Mouse (Mus musculus): Measurements from ENCODE around the gene Sh3gl3.
A peak's percentile ranks its signal among the peaks of the same experiment; 100 is the strongest.

The Sh3gl3 gene

DNA sequence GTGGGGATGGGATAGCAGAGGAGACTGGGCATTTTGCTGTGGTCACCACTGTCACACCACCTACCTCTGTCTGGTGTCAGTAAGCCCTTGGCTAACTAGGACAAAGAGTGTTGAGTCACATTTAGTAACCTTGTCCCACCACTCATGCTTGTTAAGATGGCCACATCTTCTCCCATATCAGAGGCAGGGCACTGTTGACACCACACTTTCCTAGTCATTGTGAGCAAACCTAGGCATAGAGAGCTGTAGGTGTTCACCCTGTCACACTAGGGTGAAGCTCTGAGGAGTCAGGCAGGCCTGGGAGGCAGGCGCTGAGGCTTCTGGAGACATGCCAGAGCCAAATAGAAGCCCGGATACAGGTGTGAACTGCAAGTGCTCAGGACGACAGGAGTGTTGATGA is at the start of gene Sh3gl3:
TSS of gene Sh3gl3 (plus strand) at position 301 of the 400 bp plus-strand sequence.
- DNase-seq (ENCODE audit: extremely low read depth, insufficient read length, low spot score) = no peak

DNA sequence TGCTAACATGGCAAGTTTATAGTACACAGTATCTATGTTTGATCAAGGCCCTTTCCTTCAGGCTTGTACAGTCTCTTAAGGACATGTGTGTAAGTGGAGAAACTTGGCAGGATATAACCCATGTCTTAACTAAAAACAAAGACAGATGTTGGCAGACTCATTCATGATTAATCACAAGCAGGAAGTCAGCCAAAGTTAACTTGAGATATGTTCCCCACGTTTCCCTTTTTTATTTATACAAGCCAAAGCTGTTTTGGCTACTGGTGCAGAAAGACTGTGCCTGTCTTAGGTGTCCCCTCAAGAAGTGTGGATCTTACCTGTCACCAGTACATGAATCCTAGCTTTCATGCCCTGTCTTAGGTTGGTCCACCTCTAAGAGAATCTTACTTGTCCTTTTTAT is 35.4 kb upstream of the Sh3gl3 start:
- peak; percentile 25 for DNase-seq (ENCODE audit: extremely low read depth, insufficient read length, low spot score)

DNA sequence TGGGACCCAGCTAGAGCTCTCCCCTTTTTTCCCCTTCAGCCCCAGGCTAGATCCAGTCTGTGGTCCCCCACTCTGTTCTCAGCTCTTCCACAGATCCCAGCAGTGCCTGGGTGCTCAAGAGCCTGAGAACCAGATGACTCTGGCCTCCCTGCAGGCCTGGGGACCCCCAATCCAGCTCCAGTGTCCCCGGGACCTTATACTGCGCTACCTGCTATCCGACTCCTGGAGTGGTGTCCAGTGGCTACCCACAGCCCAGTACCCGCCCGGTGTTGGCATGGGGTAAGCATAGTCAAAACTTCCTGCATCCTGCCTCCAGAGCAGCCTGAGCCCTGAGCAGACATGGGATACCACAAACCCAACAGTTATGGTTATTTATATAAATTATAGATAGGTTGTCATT is 26.5 kb upstream of the Sh3gl3 start:
- no peak for DNase-seq (ENCODE audit: extremely low read depth, insufficient read length, low spot score)

DNA sequence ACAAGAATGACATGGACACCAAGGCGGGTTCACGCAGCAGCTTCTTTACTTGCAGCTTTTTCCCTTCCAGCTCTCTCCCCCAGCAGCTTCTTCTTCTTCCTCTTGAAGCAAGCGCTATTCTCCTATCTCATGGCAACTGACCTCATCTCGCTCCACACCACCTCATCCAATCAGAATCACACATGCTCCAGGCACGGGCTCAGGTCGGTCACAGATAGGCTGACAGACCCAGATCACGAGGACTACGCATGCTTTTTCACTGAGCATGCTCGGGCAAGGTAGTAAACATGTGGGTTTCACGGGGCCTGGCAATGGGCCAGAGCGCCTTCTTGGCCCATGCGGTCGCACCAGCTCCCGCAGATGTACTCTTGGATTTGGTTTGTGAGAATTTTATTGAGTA is 9.0 kb upstream of the Sh3gl3 start:
- peak; percentile 77 for DNase-seq (ENCODE audit: extremely low read depth, insufficient read length, low spot score)

DNA sequence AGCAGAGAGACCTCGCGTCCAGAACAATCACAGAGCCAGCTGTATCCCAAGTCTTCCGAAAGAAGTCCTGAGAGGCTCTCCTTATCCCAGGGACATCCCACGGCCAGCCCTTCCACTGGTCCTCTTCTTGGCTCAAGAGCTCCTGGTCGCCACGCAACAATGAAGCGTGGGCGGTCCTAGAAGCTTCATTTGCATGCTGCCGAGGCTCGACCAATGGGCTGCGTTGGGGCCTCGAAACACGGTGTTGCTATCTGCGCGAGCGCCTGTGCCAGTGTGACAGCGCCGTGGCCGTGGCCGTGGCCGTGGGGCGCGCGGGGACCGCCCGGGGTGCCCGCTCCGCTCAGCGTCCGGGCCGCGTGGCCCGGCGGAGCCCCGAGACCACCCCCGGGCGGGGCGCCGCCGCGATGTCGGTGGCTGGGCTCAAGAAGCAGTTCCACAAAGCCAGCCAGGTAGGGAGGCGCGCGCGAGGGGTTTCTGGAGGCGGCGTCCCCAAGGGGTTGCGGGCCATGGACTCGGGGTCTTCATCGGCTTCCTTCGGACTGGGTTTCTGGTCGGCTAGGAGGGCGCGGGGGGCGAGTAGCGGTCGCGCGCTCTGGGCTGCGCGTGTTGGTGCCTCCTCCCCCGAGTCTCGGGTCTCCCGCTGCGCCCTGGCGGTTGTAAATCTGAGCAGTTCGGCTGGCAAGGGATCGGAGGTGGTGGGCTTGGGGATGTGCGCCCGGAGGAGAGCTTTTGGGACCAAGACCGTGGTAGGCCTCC is 1.1 kb downstream of the Sh3gl3 start:
- no peak for DNase-seq (ENCODE audit: extremely low read depth, insufficient read length, low spot score)

DNA sequence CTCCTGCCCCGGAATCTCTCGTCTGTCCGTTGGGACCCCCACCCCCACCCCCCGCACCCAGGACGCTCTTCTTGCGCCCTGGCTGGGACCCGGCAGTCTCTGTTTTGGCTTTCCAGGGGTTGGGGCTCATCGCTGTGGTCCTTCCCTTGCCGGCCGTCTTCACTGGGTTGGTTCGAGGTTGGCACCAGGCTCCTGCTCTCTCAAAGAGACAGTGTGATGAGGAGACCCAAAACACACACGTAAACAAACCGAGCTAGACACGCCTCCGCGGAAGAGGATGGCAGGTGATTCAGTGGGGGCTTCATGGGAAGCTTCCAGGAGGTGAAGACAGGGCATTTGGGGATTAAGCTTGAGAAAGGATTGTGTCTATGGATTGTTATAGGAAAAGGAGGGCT is 1.7 kb downstream of the Sh3gl3 start:
- DNase-seq (ENCODE audit: extremely low read depth, insufficient read length, low spot score) = no peak

DNA sequence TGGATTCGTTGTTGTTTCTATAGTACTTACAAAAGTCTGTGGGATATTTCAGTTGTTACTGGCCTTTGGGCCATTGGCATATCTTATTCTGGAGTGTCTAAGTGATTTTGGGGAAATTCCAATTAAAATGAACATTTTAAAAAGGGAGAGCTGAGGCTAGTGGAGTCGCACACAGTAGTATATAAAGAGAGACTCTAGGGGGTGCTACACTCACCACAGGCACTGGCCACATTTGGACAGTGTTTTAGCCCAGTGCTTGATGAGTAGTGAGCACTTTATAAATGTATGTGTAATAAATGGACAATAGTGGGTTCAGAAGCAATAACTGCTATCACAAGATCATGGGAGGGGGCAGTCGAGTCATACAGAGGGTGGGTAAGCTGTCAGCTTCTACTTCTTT is 2.6 kb downstream of the Sh3gl3 start:
- no peak for DNase-seq (ENCODE audit: extremely low read depth, insufficient read length, low spot score)

DNA sequence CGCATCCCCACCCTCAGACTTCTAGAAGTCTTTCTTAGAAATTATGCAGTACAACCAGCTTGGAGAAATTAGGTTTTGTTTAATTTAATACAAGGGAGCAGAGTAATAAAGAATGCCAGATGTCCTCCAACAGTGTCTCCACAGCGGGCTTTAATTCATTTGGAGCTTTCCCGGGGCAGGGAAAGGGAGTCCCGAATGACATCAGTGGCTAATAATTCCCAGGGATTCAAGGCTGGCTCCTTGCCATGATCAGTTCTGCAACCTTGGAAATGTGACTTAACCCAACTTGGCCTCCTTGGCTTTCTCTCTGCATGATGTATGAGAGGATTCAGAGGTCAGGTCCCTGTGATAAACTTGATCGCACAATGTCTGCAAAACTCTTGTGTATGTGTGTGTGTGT is 3.7 kb downstream of the Sh3gl3 start:
- no peak for DNase-seq (ENCODE audit: extremely low read depth, insufficient read length, low spot score)

DNA sequence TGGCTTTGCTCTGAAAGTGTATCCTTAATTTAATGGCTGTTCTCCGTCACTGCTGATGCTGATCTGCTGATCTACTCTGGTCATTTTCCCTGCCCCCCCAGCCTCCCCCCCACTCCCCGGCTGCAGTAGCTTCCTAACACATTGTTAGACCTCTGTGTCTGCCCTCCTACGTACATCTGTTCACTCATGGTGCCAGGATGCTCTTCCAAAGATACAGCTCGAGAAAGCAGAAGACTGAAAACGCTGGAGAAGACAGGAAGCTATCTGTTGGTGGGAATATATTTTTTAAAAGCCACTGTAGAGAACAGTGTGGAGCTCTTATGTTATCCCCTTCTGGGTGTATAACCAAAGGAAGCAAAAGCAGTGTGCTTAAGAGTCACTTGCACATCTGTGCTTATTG is 7.3 kb downstream of the Sh3gl3 start:
- DNase-seq (ENCODE audit: extremely low read depth, insufficient read length, low spot score) = no peak

DNA sequence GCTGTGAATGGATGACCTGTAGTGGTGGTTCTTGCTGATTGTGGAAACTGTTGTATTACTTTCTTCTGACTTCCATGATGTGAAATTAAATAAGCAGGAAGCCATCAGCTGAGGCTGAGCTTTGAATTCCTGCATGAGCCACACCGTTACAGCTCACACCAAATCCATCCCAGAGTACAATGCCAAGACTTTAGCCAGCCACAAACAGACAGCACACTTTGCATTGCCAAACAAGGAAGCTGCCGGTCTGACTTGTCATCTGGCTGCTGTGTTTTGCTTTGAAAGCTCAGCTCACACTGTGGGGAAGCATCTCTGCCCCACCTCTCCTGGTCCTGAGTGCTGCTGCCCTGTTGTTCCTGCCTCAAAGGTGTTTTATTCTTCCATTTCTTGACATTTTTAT is 9.1 kb downstream of the Sh3gl3 start:
- no peak for DNase-seq (ENCODE audit: extremely low read depth, insufficient read length, low spot score)

DNA sequence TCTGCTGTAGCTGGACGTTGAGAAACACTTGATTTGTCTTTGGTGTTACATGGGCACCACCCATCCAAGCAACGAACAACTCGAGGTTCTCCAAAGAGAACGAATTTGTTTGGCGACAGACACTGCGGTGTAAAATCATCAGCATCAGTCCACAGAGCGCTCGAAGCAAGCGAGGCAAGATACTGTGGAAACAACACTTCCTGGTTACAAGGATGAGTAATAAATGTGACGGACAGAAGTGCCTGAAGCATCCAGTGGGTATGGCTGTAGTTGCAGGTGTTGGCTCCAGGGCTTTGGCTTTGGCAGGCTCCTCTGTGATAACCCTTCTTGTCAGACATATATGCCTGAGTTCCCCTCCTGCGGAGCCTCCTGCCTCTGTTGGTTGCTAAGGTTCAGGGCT is 18.0 kb downstream of the Sh3gl3 start:
- no peak for DNase-seq (ENCODE audit: extremely low read depth, insufficient read length, low spot score)

DNA sequence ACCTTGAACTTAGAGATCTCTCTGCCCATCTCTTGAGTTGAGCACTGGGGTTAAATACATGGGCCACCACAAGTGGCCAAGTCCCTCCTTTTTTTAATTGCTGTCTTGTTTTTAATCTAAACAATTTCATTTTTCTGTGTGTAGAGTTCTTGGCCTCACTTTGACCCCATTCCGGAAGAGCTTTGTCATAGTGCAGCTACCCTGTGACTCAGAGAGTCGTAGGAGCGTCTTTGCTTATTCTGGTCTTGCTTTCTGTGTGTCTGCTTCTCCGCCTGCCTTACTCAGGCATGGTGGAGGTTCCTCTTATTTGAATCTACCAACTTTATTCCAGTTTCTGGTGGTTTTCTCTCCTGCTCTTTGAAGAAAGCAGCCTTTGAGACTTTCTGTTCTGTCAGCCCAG is 18.9 kb downstream of the Sh3gl3 start:
- DNase-seq (ENCODE audit: extremely low read depth, insufficient read length, low spot score) = no peak

DNA sequence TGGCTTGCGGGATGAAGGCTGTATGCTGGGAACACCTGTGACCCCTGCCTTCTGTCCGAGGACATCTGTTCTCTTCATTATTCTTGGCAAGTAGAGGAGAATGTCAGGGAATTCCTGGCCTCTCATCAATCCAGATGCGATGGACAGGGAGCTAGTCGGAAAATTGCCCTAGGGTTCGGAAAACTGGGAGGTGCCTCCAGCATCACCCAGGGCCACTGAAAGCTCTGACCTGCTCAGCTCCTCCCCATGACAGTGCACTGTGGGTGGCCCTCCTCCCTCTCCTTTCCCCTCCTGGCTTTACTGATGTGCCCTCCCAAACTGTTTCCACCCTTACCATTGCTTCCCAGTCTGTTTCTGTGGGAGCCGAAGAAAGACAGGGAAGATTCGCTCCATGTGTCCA is 29.5 kb downstream of the Sh3gl3 start:
- no peak for DNase-seq (ENCODE audit: extremely low read depth, insufficient read length, low spot score)

DNA sequence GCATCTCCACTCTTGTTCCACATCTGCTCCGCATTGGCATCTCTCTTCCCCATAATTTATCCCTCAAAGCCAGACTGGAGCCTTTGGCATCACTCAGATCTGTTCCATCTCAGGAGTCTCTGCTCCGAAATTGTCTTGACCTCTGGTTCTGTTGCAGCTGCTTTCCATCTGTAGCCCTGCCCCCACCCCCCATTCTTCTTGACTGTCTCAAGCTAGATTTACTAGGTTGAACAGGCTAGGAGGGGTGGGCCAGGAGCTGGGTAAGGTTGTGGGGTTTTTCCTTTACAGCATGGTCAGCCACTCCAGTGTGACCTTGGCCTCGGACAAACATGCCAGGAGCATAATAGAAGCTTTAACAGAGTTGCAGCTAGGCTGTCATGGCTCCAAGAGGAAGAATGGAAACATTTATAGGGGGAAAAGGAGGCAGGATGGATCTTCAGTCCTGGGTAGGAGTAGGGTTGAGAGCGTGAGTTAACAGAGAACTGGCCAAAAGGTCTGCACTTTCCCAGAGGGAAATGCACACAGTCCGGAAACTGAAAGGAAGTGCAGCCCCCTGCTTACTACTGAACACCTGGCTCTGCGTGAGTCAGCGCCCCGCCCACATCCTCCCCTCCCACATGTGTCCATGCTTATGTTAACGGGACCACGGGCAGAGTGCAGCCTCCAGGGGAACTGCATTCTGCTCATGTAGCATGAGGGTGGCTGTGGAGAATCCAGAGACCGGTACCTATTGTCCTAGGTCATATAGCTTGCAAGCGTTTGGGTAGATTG is 30.6 kb downstream of the Sh3gl3 start:
- no peak for DNase-seq (ENCODE audit: extremely low read depth, insufficient read length, low spot score)

DNA sequence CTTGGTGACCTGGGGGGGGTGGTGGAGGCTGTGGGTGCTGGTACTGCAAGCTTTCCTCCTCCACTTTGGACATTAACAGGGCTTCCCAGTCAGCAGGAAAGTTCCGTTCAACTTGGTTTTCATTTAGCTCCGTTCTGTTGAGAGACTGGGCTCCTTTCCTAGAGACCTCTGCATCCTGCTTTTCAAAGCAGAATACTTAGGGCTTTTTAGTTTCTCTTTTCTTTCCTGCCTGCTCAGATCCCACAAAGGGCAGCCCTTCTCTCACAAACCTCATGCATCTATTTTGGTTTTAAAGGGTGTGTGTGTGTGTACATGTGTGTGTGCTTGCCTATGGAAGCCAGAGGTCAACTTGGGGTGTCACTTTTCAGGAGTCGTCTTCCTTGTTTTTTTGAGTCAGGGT is 31.3 kb downstream of the Sh3gl3 start:
- no peak for DNase-seq (ENCODE audit: extremely low read depth, insufficient read length, low spot score)

DNA sequence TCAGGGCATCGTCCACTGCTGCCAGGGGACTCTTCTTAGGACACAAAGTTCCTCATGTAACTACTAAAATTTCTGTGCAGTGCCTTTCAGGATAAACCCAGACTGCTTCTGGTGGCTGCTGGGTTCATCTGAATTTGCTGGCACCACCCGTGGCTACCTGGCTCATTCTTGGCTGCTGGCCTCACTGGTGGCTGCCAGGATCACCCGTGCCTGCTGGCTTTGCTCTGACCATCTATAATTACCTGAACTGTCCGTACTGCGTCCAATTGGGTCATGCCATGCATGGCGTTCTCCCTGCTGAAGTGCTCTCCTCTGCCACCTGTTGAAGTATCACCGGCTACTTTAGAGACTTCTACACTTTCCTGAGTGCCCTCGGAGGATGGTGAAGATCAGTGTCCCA is 33.1 kb downstream of the Sh3gl3 start:
- DNase-seq (ENCODE audit: extremely low read depth, insufficient read length, low spot score) = no peak

DNA sequence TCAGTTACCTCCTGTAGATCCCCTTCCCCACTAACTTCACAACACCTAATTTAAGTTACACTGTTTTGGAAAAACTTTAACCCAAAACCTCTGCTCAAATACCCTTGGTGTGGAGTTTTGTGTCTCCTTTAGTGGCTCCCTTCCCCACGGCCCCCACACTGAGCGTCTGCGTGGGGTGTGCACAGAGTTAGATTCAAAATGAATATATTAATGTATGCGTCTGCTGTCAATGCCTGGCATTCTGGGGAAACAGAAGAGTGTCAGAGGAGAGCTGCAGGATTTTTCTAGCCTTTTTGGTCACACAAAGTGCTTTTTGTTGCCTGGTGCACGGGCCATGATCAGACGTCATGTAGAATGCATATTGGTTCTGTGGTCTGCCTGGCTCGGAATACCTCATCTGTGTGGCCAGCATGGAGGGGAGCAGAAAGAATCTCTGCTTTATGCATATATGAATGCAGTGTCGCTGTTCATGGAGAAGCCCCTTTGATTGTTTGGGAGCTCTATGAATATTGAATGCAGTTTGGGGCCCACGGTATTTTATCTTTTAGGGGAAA is 47.8 kb downstream of the Sh3gl3 start:
- DNase-seq (ENCODE audit: extremely low read depth, insufficient read length, low spot score) = no peak

DNA sequence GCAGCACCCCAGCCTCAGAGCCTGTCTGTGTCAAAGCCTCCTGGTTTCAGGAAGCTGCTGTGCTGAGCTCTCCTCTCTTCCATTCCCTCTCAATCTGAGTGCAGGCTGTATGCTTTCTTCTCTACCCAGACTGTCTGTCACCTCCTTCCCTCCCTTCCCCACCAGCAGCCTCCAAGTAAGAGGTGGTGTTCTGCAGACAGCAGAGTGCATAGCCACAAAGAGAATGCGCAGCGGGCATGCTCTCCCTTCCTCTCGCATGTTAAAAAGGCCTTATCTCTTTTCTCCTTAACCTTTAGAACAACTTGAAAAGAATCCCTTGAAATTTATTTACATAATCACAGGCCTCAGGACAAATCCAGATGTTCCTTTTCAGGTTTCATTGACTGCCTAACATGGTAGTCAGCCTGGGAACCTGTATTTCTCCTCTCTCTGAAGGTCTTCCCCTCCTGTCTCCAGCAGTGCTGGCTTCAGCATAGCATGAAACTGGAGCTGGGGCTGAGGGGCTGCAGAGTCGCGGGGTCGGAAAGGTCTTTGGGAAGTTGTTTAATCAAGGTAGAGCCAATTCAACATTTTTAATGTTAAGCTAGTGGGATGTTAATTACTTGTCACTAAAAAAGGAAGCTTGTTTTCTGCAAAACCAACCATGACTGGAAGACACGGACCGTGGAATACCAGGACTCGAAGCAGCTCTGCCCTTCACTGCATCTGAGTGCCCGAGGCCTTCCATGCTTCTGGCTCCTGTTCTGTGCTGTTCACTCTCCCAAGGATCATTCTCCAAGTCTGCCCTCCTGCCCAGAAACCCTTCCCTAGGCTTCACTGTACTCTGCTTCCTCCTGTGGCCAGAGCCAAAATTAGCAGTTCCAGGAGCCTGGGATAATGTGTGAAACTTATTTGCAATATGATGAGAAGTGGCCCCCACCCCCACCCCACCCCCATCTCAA is 50.5 kb downstream of the Sh3gl3 start:
- DNase-seq (ENCODE audit: extremely low read depth, insufficient read length, low spot score) = no peak

DNA sequence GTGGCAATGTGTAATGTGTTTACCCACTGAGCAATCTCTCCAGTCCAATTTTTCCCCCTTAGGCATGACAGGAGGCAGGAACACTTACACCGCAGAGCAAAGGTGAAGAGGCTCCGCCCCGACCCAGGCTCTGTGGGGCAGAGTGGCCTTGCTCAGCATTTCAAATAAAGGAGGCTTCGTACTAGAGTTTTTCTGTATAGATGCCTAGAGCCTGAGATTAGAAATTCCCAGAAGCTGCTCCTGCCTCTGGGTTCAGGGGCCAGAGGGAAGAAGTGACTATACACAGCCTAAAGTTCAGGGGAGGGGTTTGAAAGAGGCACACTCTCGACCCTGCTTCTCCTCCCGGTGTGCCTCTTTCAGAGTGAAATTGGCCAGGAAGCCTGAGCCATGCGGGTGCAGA is 59.6 kb downstream of the Sh3gl3 start:
- no peak for DNase-seq (ENCODE audit: extremely low read depth, insufficient read length, low spot score)

DNA sequence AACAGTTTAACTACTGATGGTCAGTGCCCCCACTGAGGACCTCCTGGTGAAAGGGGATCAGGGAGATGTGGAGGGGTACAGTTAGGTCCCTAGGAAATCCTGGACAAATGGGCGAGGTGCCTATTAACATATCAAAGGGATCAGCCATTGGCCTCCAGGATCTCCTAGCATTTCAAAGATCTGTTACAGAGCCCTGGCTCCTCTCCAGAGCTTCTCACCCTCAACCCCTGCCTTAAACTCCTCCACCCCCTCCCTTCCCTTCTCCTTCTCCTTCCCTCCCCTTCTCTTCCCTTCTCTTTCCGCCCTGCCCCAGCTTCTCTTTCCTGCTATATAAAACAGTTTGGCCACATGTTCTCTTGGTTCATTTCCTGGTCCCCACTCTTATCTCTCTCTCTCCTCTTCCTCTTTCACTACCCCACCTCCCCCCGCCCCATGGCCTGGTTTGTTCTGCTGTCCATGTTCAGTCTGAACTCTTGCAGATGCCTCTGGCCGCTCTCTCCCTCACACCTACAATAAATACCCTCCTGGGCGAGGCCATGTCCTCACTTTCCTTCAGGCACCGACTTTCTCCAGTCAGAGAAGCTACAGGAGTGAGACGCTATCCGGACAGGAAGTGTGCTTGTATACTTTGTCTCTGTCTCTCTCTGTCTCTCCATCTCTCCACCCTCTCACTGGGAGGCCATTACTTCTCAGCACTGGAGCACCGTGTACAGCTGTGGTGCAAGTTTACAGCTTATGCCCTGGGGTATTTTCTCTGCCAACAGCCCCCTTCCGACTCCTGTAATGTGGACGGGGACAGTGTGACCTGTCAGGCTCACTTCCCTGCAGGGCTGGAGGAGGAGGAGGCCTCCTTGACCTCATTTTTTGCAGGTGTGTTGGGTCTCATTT is 60.6 kb downstream of the Sh3gl3 start:
- DNase-seq (ENCODE audit: extremely low read depth, insufficient read length, low spot score) = no peak

All from 3134 (cell line).